Mouse (Mus musculus) forebrain, embryonic 12.5 days (tissue): ENCODE measurements around the gene Akap13. TPM values are rescaled to one million over a fixed set of nuclear protein-coding genes. Genes with fewer than 3 reads are reported as not detected.

Experiments used
- ATAC-seq: fragments of 200-750 bp; cut with Nextera tagmentation; 2 replicates; pipeline ENCODE4 v1.8.0; 2017; ENCODE audit warnings: moderate TSS enrichment; ENCODE audit not compliant: low FRiP score
- H3K27ac ChIP-seq: fragments of 300-500 bp; sonication (generic); 2 replicates; pipeline ENCODE4 v1.5.1; 2016; ENCODE audit warnings: mild to moderate bottlenecking
- H3K27me3 ChIP-seq: fragments of 300-500 bp; sonication (generic); 2 replicates; pipeline ENCODE4 v1.6.1; 2016; ENCODE audit warnings: mild to moderate bottlenecking
- H3K36me3 ChIP-seq: fragments of 300-500 bp; sonication (generic); replicated peaks from 2 replicates; pipeline ENCODE4 v1.6.1; 2016; ENCODE audit warnings: mild to moderate bottlenecking
- H3K4me1 ChIP-seq: fragments of 300-500 bp; sonication (generic); 2 replicates; pipeline ENCODE4 v1.6.1; 2016
- H3K4me2 ChIP-seq: fragments of 300-500 bp; sonication (generic); 2 replicates; pipeline ENCODE4 v1.6.1; 2016; ENCODE audit warnings: mild to moderate bottlenecking, moderate library complexity
- H3K4me3 ChIP-seq: fragments of 300-500 bp; sonication (generic); replicated peaks from 2 replicates; pipeline ENCODE4 v1.5.1; 2016; ENCODE audit warnings: mild to moderate bottlenecking
- H3K9ac ChIP-seq: fragments of 300-500 bp; sonication (generic); 2 replicates; pipeline ENCODE4 v1.6.1; 2016; ENCODE audit warnings: mild to moderate bottlenecking
- H3K9me3 ChIP-seq: fragments of 300-500 bp; sonication (generic); 2 replicates; pipeline ENCODE4 v1.6.1; 2016
- WGBS: fragments of 180-500 bp; shearing (Covaris S2); methylation state at CpG from one replicate; pipeline ENCODE4 v1.1.7; 2016; 5-methylcytosine and 5-hydroxymethylcytosine counted together
- polyA plus RNA-seq: library from polyadenylated mRNA; unstranded; fragments of >200 nt; fragmentation: Nextera tagmentation; extraction: Ambion mirVana; gene quantifications from 2 replicates; pipeline ENCODE4 v1.2.1, GENCODE M21; 2016

The Akap13 gene
- polyA plus RNA-seq, 1 experiment from 2014 or later, result 27.6 TPM

GRCm38 (mm10) chr7:75500164-75500563 is 44.8 kb downstream of the Akap13 start:
- Histone ChIP-seq H3K27me3 (no peaks in the 10 kb centered on the region), H3K4me1 (no peaks in the 10 kb centered on the region; the same call in 1 of the 2 replicates), H3K9ac (no peak overlapping the region), H3K9me3 (no peaks in the 10 kb centered on the region), H3K4me2 (no peak overlapping the region), H3K36me3 (no peaks in the 10 kb centered on the region), H3K27ac (no peak overlapping the region), H3K4me3 (no peak overlapping the region)
- no peak for ATAC-seq
- 88% methylated on average over 4 of the region's 4 CpGs for WGBS

- no peak for ATAC-seq
- Histone ChIP-seq H3K9ac (no peak overlapping the region), H3K9me3 (no peaks in the 10 kb centered on the region), H3K4me2 (no peak overlapping the region), H3K4me3 (no peak overlapping the region), H3K4me1 (no peaks in the 10 kb centered on the region; the same call in 1 of the 2 replicates), H3K27me3 (no peaks in the 10 kb centered on the region), H3K36me3 (no peaks in the 10 kb centered on the region), H3K27ac (no peak overlapping the region)
- 96% methylated on average over 4 of the region's 4 CpGs for WGBS
Measured at GRCm38 (mm10) chr7:75500793-75501192, 45.5 kb downstream of the Akap13 start.

- H3K9me3 ChIP-seq, result no peaks in the 10 kb centered on the region
- 78% methylated on average over 2 of the region's 2 CpGs for WGBS
- no peak overlapping the region for H3K4me3 ChIP-seq
- no peaks in the 10 kb centered on the region for H3K27me3 ChIP-seq
- H3K4me2 ChIP-seq, result no peak overlapping the region
- H3K27ac ChIP-seq, result no peak overlapping the region
- ATAC-seq, result no peak
- H3K4me1 ChIP-seq, result no peaks in the 10 kb centered on the region
- no peak overlapping the region for H3K9ac ChIP-seq
- no peaks in the 10 kb centered on the region for H3K36me3 ChIP-seq
Measured at GRCm38 (mm10) chr7:75504524-75504923, 49.2 kb downstream of the Akap13 start.

GRCm38 (mm10) chr7:75506628-75507027 is 51.3 kb downstream of the Akap13 start:
- Histone ChIP-seq H3K9ac (no peak overlapping the region), H3K36me3 (no peaks in the 10 kb centered on the region), H3K4me3 (no peak overlapping the region), H3K9me3 (no peaks in the 10 kb centered on the region), H3K4me2 (no peak overlapping the region), H3K27ac (no peak overlapping the region), H3K4me1 (no peaks in the 10 kb centered on the region), H3K27me3 (no peaks in the 10 kb centered on the region)
- ATAC-seq, result no peak
- 93% methylated on average over 4 of the region's 4 CpGs for WGBS

- Histone ChIP-seq H3K4me1 (no peaks in the 10 kb centered on the region), H3K27me3 (no peaks in the 10 kb centered on the region), H3K36me3 (no peaks in the 10 kb centered on the region), H3K27ac (no peak overlapping the region), H3K4me3 (no peak overlapping the region), H3K9ac (no peak overlapping the region), H3K9me3 (no peaks in the 10 kb centered on the region), H3K4me2 (no peak overlapping the region)
- no peak for ATAC-seq
- 72% methylated on average over 5 of the region's 5 CpGs for WGBS
Measured at GRCm38 (mm10) chr7:75509085-75509873, 53.9 kb downstream of the Akap13 start.

- no peaks in the 10 kb centered on the region for H3K27me3 ChIP-seq
- no peak overlapping the region for H3K27ac ChIP-seq
- H3K9me3 ChIP-seq, result no peaks in the 10 kb centered on the region
- H3K4me2 ChIP-seq, result no peak overlapping the region
- H3K4me1 ChIP-seq, result peaks cover 9% of the 10 kb centered on the region; the same call in 1 of the 2 replicates
- WGBS, result 87% methylated on average over 6 of the region's 6 CpGs
- no peak overlapping the region for H3K4me3 ChIP-seq
- no peaks in the 10 kb centered on the region for H3K36me3 ChIP-seq
- H3K9ac ChIP-seq, result no peak overlapping the region
- no peak for ATAC-seq
Measured at GRCm38 (mm10) chr7:75515472-75515871, 60.1 kb downstream of the Akap13 start.

- H3K4me3 ChIP-seq, result no peak overlapping the region
- whole genome bisulfite sequencing, result 85% methylated on average over 14 of the region's 14 CpGs
- no peak overlapping the region for H3K9ac ChIP-seq
Measured at GRCm38 (mm10) chr7:75516716-75517619, 61.6 kb downstream of the Akap13 start.

GRCm38 (mm10) chr7:75520531-75520930 is 65.2 kb downstream of the Akap13 start:
- Histone ChIP-seq H3K9ac (no peak overlapping the region), H3K4me3 (no peak overlapping the region), H3K4me1 (peaks cover 17% of the 10 kb centered on the region; the same call in 1 of the 2 replicates), H3K27me3 (no peaks in the 10 kb centered on the region), H3K27ac (no peak overlapping the region), H3K9me3 (no peaks in the 10 kb centered on the region), H3K36me3 (no peaks in the 10 kb centered on the region), H3K4me2 (no peak overlapping the region)
- WGBS, result 51% methylated on average over 6 of the region's 6 CpGs
- no peak for ATAC-seq

More at GRCm38 (mm10) chr7:75516716-75517619, 61.6 kb downstream of the Akap13 start:
- H3K9me3 ChIP-seq, result no peaks in the 10 kb centered on the region
- ATAC-seq, result no peak
- no peaks in the 10 kb centered on the region for H3K27me3 ChIP-seq
- no peak overlapping the region for H3K27ac ChIP-seq
- H3K4me1 ChIP-seq, result peaks cover 17% of the 10 kb centered on the region; the same call in 1 of the 2 replicates
- H3K36me3 ChIP-seq, result no peaks in the 10 kb centered on the region
- H3K4me2 ChIP-seq, result no peak overlapping the region

GRCm38 (mm10) chr7:75521199-75521598 is 65.9 kb downstream of the Akap13 start:
- WGBS, result 28% methylated on average over 3 of the region's 3 CpGs

GRCm38 (mm10) chr7:75522226-75522625 is 66.9 kb downstream of the Akap13 start:
- Histone ChIP-seq H3K27me3 (no peaks in the 10 kb centered on the region), H3K4me2 (no peak overlapping the region), H3K9me3 (no peaks in the 10 kb centered on the region), H3K27ac (no peak overlapping the region), H3K4me1 (peaks cover 17% of the 10 kb centered on the region; the same call in 1 of the 2 replicates), H3K36me3 (no peaks in the 10 kb centered on the region), H3K4me3 (no peak overlapping the region), H3K9ac (no peak overlapping the region)
- ATAC-seq, result no peak
- WGBS, result 80% methylated on average over 3 of the region's 3 CpGs

More at GRCm38 (mm10) chr7:75521199-75521598, 65.9 kb downstream of the Akap13 start:
- Histone ChIP-seq H3K27ac (no peak overlapping the region), H3K4me2 (no peak overlapping the region), H3K36me3 (no peaks in the 10 kb centered on the region), H3K9ac (no peak overlapping the region), H3K4me1 (peaks cover 17% of the 10 kb centered on the region; the same call in 1 of the 2 replicates), H3K9me3 (no peaks in the 10 kb centered on the region), H3K27me3 (no peaks in the 10 kb centered on the region), H3K4me3 (no peak overlapping the region)
- no peak for ATAC-seq

- Histone ChIP-seq H3K27me3 (no peaks in the 10 kb centered on the region), H3K36me3 (no peaks in the 10 kb centered on the region), H3K4me3 (no peak overlapping the region), H3K27ac (no peak overlapping the region), H3K9ac (no peak overlapping the region), H3K4me1 (peaks cover 10% of the 10 kb centered on the region; the same call in 1 of the 2 replicates), H3K4me2 (no peak overlapping the region), H3K9me3 (no peaks in the 10 kb centered on the region)
- no peak for ATAC-seq
Measured at GRCm38 (mm10) chr7:75524789-75525569, 69.6 kb downstream of the Akap13 start.
